Mouse (Mus musculus): ENCODE measurements at regions not wholly inside any gene's neighbourhood (a gene's known extent, or its start where the extent isn't known, plus 50 kb on each side); places are given as distances from the start of the nearest gene placed in this dataset.
"Not testable (repeated sequence)": the region's sequence is repeated elsewhere in the genome, so short reads cannot be mapped to it uniquely, and the experiment has no call there.

GRCm38 (mm10) chr5:18561911-18562310 lies 201.8 kb upstream of the Gnai1 start:
- TF ChIP-seq ZC3H11A (IDR thresholded peaks at IDR 0.05; ENCODE audit: borderline replicate concordance, low read depth, low read length) (no peak), CHD2 (IDR thresholded peaks at IDR 0.05; ENCODE audit: low read depth, low read length) (no peak), HCFC1 (IDR thresholded peaks at IDR 0.05; ENCODE audit: borderline replicate concordance, insufficient read depth, low read length) (no peak), MAFK (IDR thresholded peaks at IDR 0.05; ENCODE audit: insufficient read depth, low read depth, low read length) (peak; percentile 53; the same call in 1 of the 2 replicates), ZNF384 (IDR thresholded peaks at IDR 0.05; ENCODE audit: low read depth, low read length) (no peak)
- H3K36me3 ChIP-seq (ENCODE audit: control insufficient read depth, insufficient read depth, low read length, poor library complexity, severe bottlenecking): no peaks in the 10 kb centered on the region
- peaks cover 0 to 7% of the 10 kb centered on the region in 2 experiments; a peak in 1 of 4 replicates for H3K4me1 ChIP-seq (ENCODE audit: control insufficient read depth in 2 of 2, insufficient read depth in 2 of 2, low read length in 2 of 2, poor library complexity in 1 of 2)
- H3K4me3 ChIP-seq (ENCODE audit: insufficient read depth in 1 of 2, low read depth in 1 of 2, low read length in 2 of 2, poor library complexity in 1 of 2, severe bottlenecking in 1 of 2): no peak overlapping the region
- no peak overlapping the region; the same call in 1 of the 2 replicates for H3K27ac ChIP-seq (ENCODE audit: insufficient read depth, low read depth, low read length, poor library complexity, severe bottlenecking)
- in situ Hi-C loops (cut with MboI; ENCODE audit: low sequenced_read_pairs in 2 of 2, unreplicated experiment in 2 of 2): no loop called here
- no peak overlapping the region for H3K9ac ChIP-seq (ENCODE audit: insufficient read depth, low read depth, low read length, poor library complexity, severe bottlenecking)
- no peak for DNase-seq (ENCODE audit: low read depth, low spot score)
- no peaks in the 10 kb centered on the region; the same call in 1 of the 2 replicates for H3K9me3 ChIP-seq (ENCODE audit: control insufficient read depth, insufficient read depth, low read depth, low read length)

- H3K4me3 ChIP-seq (ENCODE audit: insufficient read depth in 1 of 2, low read depth in 1 of 2, low read length in 2 of 2, poor library complexity in 1 of 2, severe bottlenecking in 1 of 2); H3K9me3 ChIP-seq (ENCODE audit: control insufficient read depth, insufficient read depth, low read depth, low read length); H3K4me1 ChIP-seq (ENCODE audit: control insufficient read depth in 2 of 2, insufficient read depth in 2 of 2, low read length in 2 of 2, poor library complexity in 1 of 2); in situ Hi-C loops (cut with MboI; ENCODE audit: low sequenced_read_pairs in 2 of 2, unreplicated experiment in 2 of 2); H3K36me3 ChIP-seq (ENCODE audit: control insufficient read depth, insufficient read depth, low read length, poor library complexity, severe bottlenecking); H3K27ac ChIP-seq (ENCODE audit: insufficient read depth, low read depth, low read length, poor library complexity, severe bottlenecking); H3K9ac ChIP-seq (ENCODE audit: insufficient read depth, low read depth, low read length, poor library complexity, severe bottlenecking); DNase-seq (ENCODE audit: low read depth, low spot score): not testable (repeated sequence)
Observed at GRCm38 (mm10) chr5:18554377-18554776, 194.2 kb upstream of the Gnai1 start.

Measured in ES-E14 (cell line).